Mouse (Mus musculus): ENCODE results near the gene Vmn1r191. TPM values are rescaled to one million over a fixed set of nuclear protein-coding genes. Genes with fewer than 3 reads are reported as not detected.

The Vmn1r191 gene
- polyA plus RNA-seq, 1 experiment from 2014 or later: not detected

Small RNA genes lying within 50 kb of the gene (microRNA-seq; reads per million reads assigned to microRNA genes)
- gene Gm23282: not detected
- not detected for gene Gm25084

Other genes starting within 250 kb of the Vmn1r191 start
- 16.5 and 16.8 TPM in 2 replicates for gene Zfp184, start 238.9 kb downstream of the Vmn1r191 start, polyA plus RNA-seq (2014; fragmentation: Nextera tagmentation; extraction: Ambion mirVana)
- gene Pom121l2, start 202.8 kb downstream of the Vmn1r191 start, polyA plus RNA-seq (2014; fragmentation: Nextera tagmentation; extraction: Ambion mirVana): not detected in 2 replicates
- 0.15 and 0.75 TPM in 2 replicates for gene Prss16, start 174.2 kb downstream of the Vmn1r191 start, polyA plus RNA-seq (2014; fragmentation: Nextera tagmentation; extraction: Ambion mirVana)
- gene Hist1h2ah, start 148.4 kb downstream of the Vmn1r191 start, polyA plus RNA-seq (2014; fragmentation: Nextera tagmentation; extraction: Ambion mirVana): 10.3 and 12.7 TPM in 2 replicates
- gene Hist1h2bk, start 148.1 kb downstream of the Vmn1r191 start, polyA plus RNA-seq (2014; fragmentation: Nextera tagmentation; extraction: Ambion mirVana): 7.0 and 7.5 TPM in 2 replicates
- gene Hist1h4i, start 142.6 kb downstream of the Vmn1r191 start, polyA plus RNA-seq (2014; fragmentation: Nextera tagmentation; extraction: Ambion mirVana): 19.1 and 22.4 TPM in 2 replicates
- 43.8 and 54.9 TPM in 2 replicates for gene Hist1h2ag, start 141.0 kb downstream of the Vmn1r191 start, polyA plus RNA-seq (2014; fragmentation: Nextera tagmentation; extraction: Ambion mirVana)
- gene Hist1h2bj, start 140.8 kb downstream of the Vmn1r191 start, polyA plus RNA-seq (2014; fragmentation: Nextera tagmentation; extraction: Ambion mirVana): 8.6 and 12.4 TPM in 2 replicates
- gene Vmn1r188, start 99.5 kb downstream of the Vmn1r191 start, polyA plus RNA-seq (2014; fragmentation: Nextera tagmentation; extraction: Ambion mirVana): not detected in 2 replicates
- not detected in 2 replicates for gene Vmn1r189, start 78.1 kb downstream of the Vmn1r191 start, polyA plus RNA-seq (2014; fragmentation: Nextera tagmentation; extraction: Ambion mirVana)
- not detected in 2 replicates for gene Vmn1r192, start 7.2 kb upstream of the Vmn1r191 start, polyA plus RNA-seq (2014; fragmentation: Nextera tagmentation; extraction: Ambion mirVana)
- gene Vmn1r193, start 39.2 kb upstream of the Vmn1r191 start, polyA plus RNA-seq (2014; fragmentation: Nextera tagmentation; extraction: Ambion mirVana): not detected in 2 replicates
- gene Vmn1r194, start 60.2 kb upstream of the Vmn1r191 start, polyA plus RNA-seq (2014; fragmentation: Nextera tagmentation; extraction: Ambion mirVana): not detected in 2 replicates
- gene Vmn1r195, start 86.6 kb upstream of the Vmn1r191 start, polyA plus RNA-seq (2014; fragmentation: Nextera tagmentation; extraction: Ambion mirVana): not detected in 2 replicates
- not detected in 2 replicates for gene Vmn1r196, start 106.0 kb upstream of the Vmn1r191 start, polyA plus RNA-seq (2014; fragmentation: Nextera tagmentation; extraction: Ambion mirVana)
- gene Vmn1r197, start 140.6 kb upstream of the Vmn1r191 start, polyA plus RNA-seq (2014; fragmentation: Nextera tagmentation; extraction: Ambion mirVana): not detected in 2 replicates
- gene Vmn1r198, start 166.4 kb upstream of the Vmn1r191 start, polyA plus RNA-seq (2014; fragmentation: Nextera tagmentation; extraction: Ambion mirVana): not detected in 2 replicates
- not detected in 2 replicates for gene Vmn1r199, start 195.8 kb upstream of the Vmn1r191 start, polyA plus RNA-seq (2014; fragmentation: Nextera tagmentation; extraction: Ambion mirVana)
- not detected in 2 replicates for gene Vmn1r200, start 206.4 kb upstream of the Vmn1r191 start, polyA plus RNA-seq (2014; fragmentation: Nextera tagmentation; extraction: Ambion mirVana)

All from stomach, embryonic 14.5 days (tissue).